Mouse (Mus musculus) heart, embryonic 12.5 days (tissue): ENCODE measurements around the gene Nek11. TPM values are rescaled to one million over a fixed set of nuclear protein-coding genes. Genes with fewer than 3 reads are reported as not detected.

Experiments
- ATAC-seq: fragments of 200-750 bp; cut with Nextera tagmentation; 2 replicates; pipeline ENCODE4 v1.8.0; 2017; ENCODE audit warnings: moderate TSS enrichment, moderate library complexity; ENCODE audit not compliant: insufficient number of reproducible peaks, low FRiP score
- H3K27ac ChIP-seq: fragments of 300-500 bp; sonication (generic); 2 replicates; pipeline ENCODE4 v1.5.1; 2016; ENCODE audit warnings: mild to moderate bottlenecking, moderate library complexity; ENCODE audit not compliant: poor library complexity, severe bottlenecking
- H3K27me3 ChIP-seq: fragments of 300-500 bp; sonication (generic); replicated peaks from 2 replicates; pipeline ENCODE4 v1.6.1; 2016; ENCODE audit warnings: mild to moderate bottlenecking, moderate library complexity
- H3K36me3 ChIP-seq: fragments of 300-500 bp; sonication (generic); 2 replicates; pipeline ENCODE4 v1.6.1; 2016; ENCODE audit warnings: mild to moderate bottlenecking, moderate library complexity
- H3K4me1 ChIP-seq: fragments of 300-500 bp; sonication (generic); replicated peaks from 2 replicates; pipeline ENCODE4 v1.6.1; 2016; ENCODE audit warnings: mild to moderate bottlenecking
- H3K4me2 ChIP-seq: fragments of 300-500 bp; sonication (generic); 2 replicates; pipeline ENCODE4 v1.6.1; 2016; ENCODE audit warnings: mild to moderate bottlenecking, moderate library complexity
- H3K4me3 ChIP-seq: fragments of 300-500 bp; sonication (generic); 2 replicates; pipeline ENCODE4 v1.5.1; 2016; ENCODE audit warnings: mild to moderate bottlenecking
- H3K9ac ChIP-seq: fragments of 300-500 bp; sonication (generic); 2 replicates; pipeline ENCODE4 v1.6.1; 2016; ENCODE audit warnings: mild to moderate bottlenecking, moderate library complexity
- H3K9me3 ChIP-seq: fragments of 300-500 bp; sonication (generic); replicated peaks from 2 replicates; pipeline ENCODE4 v1.6.1; 2016; ENCODE audit warnings: mild to moderate bottlenecking, moderate library complexity
- WGBS: fragments of 180-500 bp; shearing (Covaris S2); methylation state at CpG from one replicate; pipeline ENCODE4 v1.1.7; 2016; 5-methylcytosine and 5-hydroxymethylcytosine counted together
- polyA plus RNA-seq: library from polyadenylated mRNA; unstranded; fragments of >200 nt; fragmentation: Nextera tagmentation; extraction: Ambion mirVana; gene quantifications from 2 replicates; pipeline ENCODE4 v1.2.1, GENCODE M21; 2016

Gene Nek11
- polyA plus RNA-seq, 1 experiment from 2014 or later: 0.10 TPM

- Histone ChIP-seq H3K27me3 (no peaks in the 10 kb centered on the region), H3K9ac (no peak overlapping the region), H3K4me2 (no peak overlapping the region), H3K9me3 (no peaks in the 10 kb centered on the region), H3K36me3 (no peaks in the 10 kb centered on the region), H3K4me1 (no peaks in the 10 kb centered on the region), H3K27ac (no peak overlapping the region), H3K4me3 (no peak overlapping the region)
- WGBS: 77% methylated on average over 1 of the region's 1 CpGs
- no peak for ATAC-seq
Measured at GRCm38 (mm10) chr9:105312686-105313085, 82.6 kb downstream of the Nek11 start.

- H3K36me3 ChIP-seq: no peaks in the 10 kb centered on the region
- no peak for ATAC-seq
- H3K27me3 ChIP-seq: no peaks in the 10 kb centered on the region
- no peaks in the 10 kb centered on the region for H3K9me3 ChIP-seq
- no peak overlapping the region for H3K4me2 ChIP-seq
- H3K27ac ChIP-seq: no peak overlapping the region
- no peak overlapping the region for H3K9ac ChIP-seq
- H3K4me1 ChIP-seq: no peaks in the 10 kb centered on the region
- H3K4me3 ChIP-seq: no peak overlapping the region
- WGBS: 30% methylated on average over 9 of the region's 9 CpGs
Measured at GRCm38 (mm10) chr9:105309553-105310281, 85.6 kb downstream of the Nek11 start.

- WGBS: 83% methylated on average over 2 of the region's 2 CpGs
- H3K4me2 ChIP-seq: no peak overlapping the region
- no peak overlapping the region for H3K27ac ChIP-seq
- no peak for ATAC-seq
- no peak overlapping the region for H3K9ac ChIP-seq
- H3K9me3 ChIP-seq: no peaks in the 10 kb centered on the region
- no peaks in the 10 kb centered on the region for H3K4me1 ChIP-seq
- no peaks in the 10 kb centered on the region for H3K36me3 ChIP-seq
- no peaks in the 10 kb centered on the region for H3K27me3 ChIP-seq
- no peak overlapping the region for H3K4me3 ChIP-seq
Measured at GRCm38 (mm10) chr9:105306042-105306441, 89.3 kb downstream of the Nek11 start.

GRCm38 (mm10) chr9:105302230-105302629 is 93.1 kb downstream of the Nek11 start:
- no peaks in the 10 kb centered on the region for H3K4me1 ChIP-seq
- no peaks in the 10 kb centered on the region for H3K9me3 ChIP-seq
- no peaks in the 10 kb centered on the region for H3K36me3 ChIP-seq
- H3K9ac ChIP-seq: no peak overlapping the region
- no peak overlapping the region for H3K4me3 ChIP-seq
- H3K27ac ChIP-seq: no peak overlapping the region
- no peaks in the 10 kb centered on the region for H3K27me3 ChIP-seq
- ATAC-seq: no peak
- H3K4me2 ChIP-seq: no peak overlapping the region
- 66% methylated on average over 3 of the region's 3 CpGs for WGBS

- H3K4me1 ChIP-seq: no peaks in the 10 kb centered on the region
- no peak overlapping the region for H3K4me2 ChIP-seq
- no peaks in the 10 kb centered on the region; the same call in 1 of the 2 replicates for H3K9me3 ChIP-seq
- no peak overlapping the region for H3K9ac ChIP-seq
- no peaks in the 10 kb centered on the region for H3K27me3 ChIP-seq
- H3K27ac ChIP-seq: no peak overlapping the region
- 83% methylated on average over 1 of the region's 1 CpGs for WGBS
- no peak for ATAC-seq
- H3K4me3 ChIP-seq: no peak overlapping the region
- no peaks in the 10 kb centered on the region for H3K36me3 ChIP-seq
Measured at GRCm38 (mm10) chr9:105301396-105301795, 93.9 kb downstream of the Nek11 start.

GRCm38 (mm10) chr9:105300738-105301325 is 94.5 kb downstream of the Nek11 start:
- WGBS: 82% methylated on average over 2 of the region's 2 CpGs
- ATAC-seq: no peak
- Histone ChIP-seq H3K36me3 (no peaks in the 10 kb centered on the region), H3K9me3 (no peaks in the 10 kb centered on the region; the same call in 1 of the 2 replicates), H3K4me3 (no peak overlapping the region), H3K27me3 (no peaks in the 10 kb centered on the region), H3K4me2 (no peak overlapping the region), H3K9ac (no peak overlapping the region), H3K4me1 (no peaks in the 10 kb centered on the region), H3K27ac (no peak overlapping the region)

- Histone ChIP-seq H3K4me2 (no peak overlapping the region), H3K27me3 (no peaks in the 10 kb centered on the region), H3K4me1 (no peaks in the 10 kb centered on the region), H3K9me3 (no peaks in the 10 kb centered on the region), H3K27ac (no peak overlapping the region), H3K36me3 (no peaks in the 10 kb centered on the region), H3K4me3 (no peak overlapping the region), H3K9ac (no peak overlapping the region)
- ATAC-seq: no peak
- 35% methylated on average over 7 of the region's 7 CpGs for WGBS
Measured at GRCm38 (mm10) chr9:105284670-105285069, 110.7 kb downstream of the Nek11 start.

GRCm38 (mm10) chr9:105282725-105283124 is 112.6 kb downstream of the Nek11 start:
- no peaks in the 10 kb centered on the region for H3K9me3 ChIP-seq
- 34% methylated on average over 4 of the region's 4 CpGs for WGBS
- no peak overlapping the region for H3K9ac ChIP-seq
- no peaks in the 10 kb centered on the region for H3K4me1 ChIP-seq
- no peak overlapping the region for H3K4me3 ChIP-seq
- no peak overlapping the region for H3K27ac ChIP-seq
- H3K4me2 ChIP-seq: no peak overlapping the region
- H3K36me3 ChIP-seq: no peaks in the 10 kb centered on the region
- H3K27me3 ChIP-seq: no peaks in the 10 kb centered on the region
- ATAC-seq: no peak

- no peaks in the 10 kb centered on the region for H3K9me3 ChIP-seq
- H3K27me3 ChIP-seq: no peaks in the 10 kb centered on the region
- H3K4me1 ChIP-seq: no peaks in the 10 kb centered on the region
- no peak overlapping the region for H3K9ac ChIP-seq
- WGBS: 82% methylated on average over 3 of the region's 3 CpGs
- H3K27ac ChIP-seq: no peak overlapping the region
- no peaks in the 10 kb centered on the region for H3K36me3 ChIP-seq
- no peak for ATAC-seq
- H3K4me2 ChIP-seq: no peak overlapping the region
- no peak overlapping the region for H3K4me3 ChIP-seq
Measured at GRCm38 (mm10) chr9:105274925-105275324, 120.4 kb downstream of the Nek11 start.

GRCm38 (mm10) chr9:105274286-105274685 is 121.0 kb downstream of the Nek11 start:
- WGBS: 66% methylated on average over 6 of the region's 6 CpGs
- no peak for ATAC-seq

GRCm38 (mm10) chr9:105272241-105272640 is 123.1 kb downstream of the Nek11 start:
- whole genome bisulfite sequencing: 8% methylated on average over 7 of the region's 7 CpGs
- H3K4me3 ChIP-seq: no peak overlapping the region
- no peaks in the 10 kb centered on the region for H3K36me3 ChIP-seq
- H3K27ac ChIP-seq: no peak overlapping the region
- no peak overlapping the region for H3K9ac ChIP-seq
- no peak overlapping the region for H3K4me2 ChIP-seq
- ATAC-seq: no peak
- no peaks in the 10 kb centered on the region for H3K4me1 ChIP-seq
- no peaks in the 10 kb centered on the region for H3K9me3 ChIP-seq
- no peaks in the 10 kb centered on the region for H3K27me3 ChIP-seq

More at GRCm38 (mm10) chr9:105274286-105274685, 121.0 kb downstream of the Nek11 start:
- H3K36me3 ChIP-seq: no peaks in the 10 kb centered on the region
- no peak overlapping the region for H3K27ac ChIP-seq
- no peak overlapping the region for H3K9ac ChIP-seq
- H3K4me2 ChIP-seq: no peak overlapping the region
- H3K9me3 ChIP-seq: no peaks in the 10 kb centered on the region
- H3K27me3 ChIP-seq: no peaks in the 10 kb centered on the region
- no peaks in the 10 kb centered on the region for H3K4me1 ChIP-seq
- H3K4me3 ChIP-seq: no peak overlapping the region
